Mouse (Mus musculus): ENCODE results near the gene Akap13. TPM values are rescaled to one million over a fixed set of nuclear protein-coding genes. Genes with fewer than 3 reads are reported as not detected.
"Not testable (repeated sequence)": the region's sequence is repeated elsewhere in the genome, so short reads cannot be mapped to it uniquely, and the experiment has no call there.

Gene Akap13
- polyA plus RNA-seq, 1 experiment from 2014 or later, result 31.2 TPM

GRCm38 (mm10) chr7:75608716-75609115 lies 153.4 kb downstream of the Akap13 start:
- Histone ChIP-seq H3K27me3 (ENCODE audit: low read depth, poor library complexity, severe bottlenecking) (no peaks in the 10 kb centered on the region), H3K4me1 (no peaks in the 10 kb centered on the region), H3K4me3 (no peak overlapping the region), H3K9me3 (replicated peaks) (no peaks in the 10 kb centered on the region), H3K36me3 (peaks cover 48% of the 10 kb centered on the region), H3K27ac (no peak overlapping the region)
- no peak for DNase-seq (ENCODE audit: low spot score)
- 64% methylated on average over 5 of the region's 5 CpGs for WGBS

GRCm38 (mm10) chr7:75609456-75610262 lies 154.3 kb downstream of the Akap13 start:
- H3K9me3 ChIP-seq (replicated peaks), result no peaks in the 10 kb centered on the region
- WGBS, result 94% methylated on average over 14 of the region's 14 CpGs
- no peak overlapping the region for H3K4me3 ChIP-seq
- no peaks in the 10 kb centered on the region for H3K4me1 ChIP-seq
- H3K27me3 ChIP-seq (ENCODE audit: low read depth, poor library complexity, severe bottlenecking), result no peaks in the 10 kb centered on the region
- no peak for DNase-seq (ENCODE audit: low spot score)
- peaks cover 42% of the 10 kb centered on the region for H3K36me3 ChIP-seq
- H3K27ac ChIP-seq, result no peak overlapping the region

GRCm38 (mm10) chr7:75610391-75610790 lies 155.1 kb downstream of the Akap13 start:
- WGBS, result 90% methylated on average over 9 of the region's 9 CpGs
- peaks cover 44% of the 10 kb centered on the region for H3K36me3 ChIP-seq
- H3K4me1 ChIP-seq, result no peaks in the 10 kb centered on the region
- DNase-seq (ENCODE audit: low spot score), result no peak
- no peaks in the 10 kb centered on the region for H3K27me3 ChIP-seq (ENCODE audit: low read depth, poor library complexity, severe bottlenecking)
- H3K9me3 ChIP-seq (replicated peaks), result no peaks in the 10 kb centered on the region
- no peak overlapping the region for H3K4me3 ChIP-seq
- H3K27ac ChIP-seq, result no peak overlapping the region

GRCm38 (mm10) chr7:75611261-75611950 lies 156.1 kb downstream of the Akap13 start:
- Histone ChIP-seq H3K27ac (no peak overlapping the region), H3K4me1 (no peaks in the 10 kb centered on the region), H3K36me3 (peaks cover 46% of the 10 kb centered on the region), H3K4me3 (no peak overlapping the region), H3K27me3 (ENCODE audit: low read depth, poor library complexity, severe bottlenecking) (no peaks in the 10 kb centered on the region), H3K9me3 (replicated peaks) (no peaks in the 10 kb centered on the region)
- WGBS, result 91% methylated on average over 15 of the region's 15 CpGs
- DNase-seq (ENCODE audit: low spot score), result no peak

- Histone ChIP-seq H3K27ac (no peak overlapping the region), H3K36me3 (peaks cover 50% of the 10 kb centered on the region), H3K9me3 (replicated peaks) (no peaks in the 10 kb centered on the region), H3K4me1 (no peaks in the 10 kb centered on the region), H3K4me3 (no peak overlapping the region), H3K27me3 (ENCODE audit: low read depth, poor library complexity, severe bottlenecking) (no peaks in the 10 kb centered on the region)
- no peak for DNase-seq (ENCODE audit: low spot score)
- 85% methylated on average over 13 of the region's 13 CpGs for WGBS
These were observed 156.8 kb downstream of the Akap13 start for GRCm38 (mm10) chr7:75612000-75612682.

- Histone ChIP-seq H3K27ac (no peak overlapping the region), H3K9me3 (replicated peaks) (no peaks in the 10 kb centered on the region), H3K4me3 (peak overlapping the region; percentile 15; the same call in 1 of the 2 replicates), H3K4me1 (no peaks in the 10 kb centered on the region), H3K36me3 (peaks cover 50% of the 10 kb centered on the region), H3K27me3 (ENCODE audit: low read depth, poor library complexity, severe bottlenecking) (no peaks in the 10 kb centered on the region)
- no peak for DNase-seq (ENCODE audit: low spot score)
These were observed 157.3 kb downstream of the Akap13 start for GRCm38 (mm10) chr7:75612683-75613053.

- Histone ChIP-seq H3K9me3 (replicated peaks) (no peaks in the 10 kb centered on the region), H3K4me1 (no peaks in the 10 kb centered on the region), H3K27ac (no peak overlapping the region), H3K27me3 (ENCODE audit: low read depth, poor library complexity, severe bottlenecking) (no peaks in the 10 kb centered on the region), H3K36me3 (peaks cover 49% of the 10 kb centered on the region), H3K4me3 (no peak overlapping the region)
- no peak for DNase-seq (ENCODE audit: low spot score)
- 60% methylated on average over 5 of the region's 5 CpGs for WGBS
These were observed 157.9 kb downstream of the Akap13 start for GRCm38 (mm10) chr7:75613240-75613639.

GRCm38 (mm10) chr7:75614826-75615225 lies 159.5 kb downstream of the Akap13 start:
- H3K27me3 ChIP-seq (ENCODE audit: low read depth, poor library complexity, severe bottlenecking), result no peaks in the 10 kb centered on the region
- H3K4me3 ChIP-seq, result no peak overlapping the region
- DNase-seq (ENCODE audit: low spot score), result no peak
- H3K4me1 ChIP-seq, result no peaks in the 10 kb centered on the region; the same call in 1 of the 2 replicates
- H3K36me3 ChIP-seq, result peaks cover 33% of the 10 kb centered on the region
- no peaks in the 10 kb centered on the region for H3K9me3 ChIP-seq (replicated peaks)
- H3K27ac ChIP-seq, result no peak overlapping the region
- 95% methylated on average over 8 of the region's 8 CpGs for WGBS

GRCm38 (mm10) chr7:75617246-75617645 lies 161.9 kb downstream of the Akap13 start:
- DNase-seq (ENCODE audit: low spot score); H3K4me3 ChIP-seq; H3K27me3 ChIP-seq (ENCODE audit: low read depth, poor library complexity, severe bottlenecking); H3K27ac ChIP-seq; H3K4me1 ChIP-seq; H3K9me3 ChIP-seq (replicated peaks): not testable (repeated sequence)
- H3K36me3 ChIP-seq, result peaks cover 11% of the 10 kb centered on the region
- 97% methylated on average over 4 of the region's 4 CpGs for WGBS

- 91% methylated on average over 3 of the region's 3 CpGs for WGBS
- Histone ChIP-seq H3K4me3 (no peak overlapping the region), H3K36me3 (peaks cover 10% of the 10 kb centered on the region), H3K4me1 (no peaks in the 10 kb centered on the region; the same call in 1 of the 2 replicates), H3K9me3 (replicated peaks) (no peaks in the 10 kb centered on the region), H3K27ac (no peak overlapping the region), H3K27me3 (ENCODE audit: low read depth, poor library complexity, severe bottlenecking) (no peaks in the 10 kb centered on the region)
- no peak for DNase-seq (ENCODE audit: low spot score)
These were observed 163.4 kb downstream of the Akap13 start for GRCm38 (mm10) chr7:75618699-75619098.

- Histone ChIP-seq H3K27me3 (ENCODE audit: low read depth, poor library complexity, severe bottlenecking) (no peaks in the 10 kb centered on the region), H3K4me1 (no peaks in the 10 kb centered on the region; the same call in 1 of the 2 replicates), H3K9me3 (replicated peaks) (no peaks in the 10 kb centered on the region), H3K4me3 (no peak overlapping the region), H3K36me3 (peaks cover 8% of the 10 kb centered on the region), H3K27ac (no peak overlapping the region)
- DNase-seq (ENCODE audit: low spot score), result no peak
- WGBS, result 54% methylated on average over 6 of the region's 6 CpGs
These were observed 164.5 kb downstream of the Akap13 start for GRCm38 (mm10) chr7:75619875-75620274.

GRCm38 (mm10) chr7:75620395-75620960 lies 165.1 kb downstream of the Akap13 start:
- no peak for DNase-seq (ENCODE audit: low spot score)
- no peaks in the 10 kb centered on the region for H3K27me3 ChIP-seq (ENCODE audit: low read depth, poor library complexity, severe bottlenecking)
- H3K27ac ChIP-seq, result no peak overlapping the region
- H3K4me3 ChIP-seq, result no peak overlapping the region
- H3K36me3 ChIP-seq, result peaks cover 8% of the 10 kb centered on the region
- WGBS, result 78% methylated on average over 3 of the region's 3 CpGs
- no peaks in the 10 kb centered on the region; the same call in 1 of the 2 replicates for H3K4me1 ChIP-seq
- H3K9me3 ChIP-seq (replicated peaks), result no peaks in the 10 kb centered on the region
